ENCODE assay signal across 31 mouse cellular contexts in genomic region chr11:34061740-34062139, GRCm38 (mm10). TPM values are rescaled to one million over a fixed set of nuclear protein-coding genes. Genes with fewer than 3 reads are reported as not detected.
DNase-seq lines count a peak whose midpoint lies in the region; ATAC-seq and TF ChIP-seq lines count a peak whose summit lies in the region.
"Had no signal": no experiment of that assay in that cellular context is flagged by ENCODE, and none has a peak within 500 bp of the region (broad histone marks: within the 10 kb centered on the region; RNA-seq: fewer than 3 reads in every experiment).

No protein-coding gene starts in this region.

- no peaks in the 10 kb centered on the region for H3K27me3 ChIP-seq in liver, postnatal 0 days (ENCODE audit: insufficient read depth, low read length)
- H3K27me3 ChIP-seq in G1E (ENCODE audit: insufficient read depth, low read length) = no peaks in the 10 kb centered on the region
- no peaks in the 10 kb centered on the region for H3K27me3 ChIP-seq in liver, embryonic 11.5 days (replicated peaks; ENCODE audit: control insufficient read depth, insufficient read depth, low read length)
- H3K27me3 ChIP-seq: forebrain, embryonic 15.5 days; limb, embryonic 12.5 days had no signal

- H3K36me3 ChIP-seq in liver, postnatal 0 days (replicated peaks; ENCODE audit: insufficient read depth, low read length) = no peaks in the 10 kb centered on the region
- H3K36me3 ChIP-seq in G1E (replicated peaks) = peaks cover 50% of the 10 kb centered on the region
- H3K36me3 ChIP-seq in liver, embryonic 11.5 days (ENCODE audit: control insufficient read depth, insufficient read depth, low read length) = no peaks in the 10 kb centered on the region
- H3K36me3 ChIP-seq: forebrain, embryonic 15.5 days; limb, embryonic 12.5 days had no signal

- H3K9me3 ChIP-seq in liver, postnatal 0 days (ENCODE audit: low read length) = no peaks in the 10 kb centered on the region
- peaks cover 9% of the 10 kb centered on the region for H3K9me3 ChIP-seq in G1E (replicated peaks)
- H3K9me3 ChIP-seq in liver, embryonic 11.5 days (ENCODE audit: control insufficient read depth, low read length) = no peaks in the 10 kb centered on the region
- H3K9me3 ChIP-seq: forebrain, embryonic 15.5 days; limb, embryonic 12.5 days had no signal

- H3K4me2 ChIP-seq in liver, postnatal 0 days (ENCODE audit: low read depth, low read length) = no peak overlapping the region
- H3K4me2 ChIP-seq in liver, embryonic 11.5 days = no peak overlapping the region
- H3K4me2 ChIP-seq: forebrain, embryonic 15.5 days; limb, embryonic 12.5 days had no signal

- TF ChIP-seq CTCF in liver, postnatal 0 days (IDR thresholded peaks at IDR 0.05; ENCODE audit: low read depth) = no peak
- no peak for TF ChIP-seq CTCF in G1E (IDR thresholded peaks at IDR 0.05; ENCODE audit: low read depth, low read length)

- peaks cover 21% of the 10 kb centered on the region for H3K4me1 ChIP-seq in liver, postnatal 0 days (ENCODE audit: insufficient read depth)
- H3K4me1 ChIP-seq in G1E (ENCODE audit: insufficient read depth, low read depth, low read length) = peaks cover 73% of the 10 kb centered on the region
- peaks cover 18% of the 10 kb centered on the region for H3K4me1 ChIP-seq in liver, embryonic 11.5 days (replicated peaks; ENCODE audit: control insufficient read depth, insufficient read depth, low read length)
- H3K4me1 ChIP-seq: forebrain, embryonic 15.5 days had no signal

- H3K27ac ChIP-seq in liver, postnatal 0 days (ENCODE audit: low read depth) = no peak overlapping the region
- no peak overlapping the region for H3K27ac ChIP-seq in liver, embryonic 11.5 days (ENCODE audit: low read depth, low read length)
- H3K27ac ChIP-seq: forebrain, embryonic 15.5 days; hindbrain, postnatal 0 days; layer of hippocampus, adult 2 months; limb, embryonic 12.5 days; stomach, postnatal 0 days had no signal

- H3K4me3 ChIP-seq in liver, postnatal 0 days (ENCODE audit: low read depth, low read length) = no peak overlapping the region
- no peak overlapping the region for H3K4me3 ChIP-seq in G1E (ENCODE audit: low read depth, low read length)
- H3K4me3 ChIP-seq in liver, embryonic 11.5 days (ENCODE audit: low read depth, low read length) = no peak overlapping the region
- H3K4me3 ChIP-seq: forebrain, embryonic 15.5 days; layer of hippocampus, adult 2 months; limb, embryonic 12.5 days had no signal

- DNase-seq in liver = peak; percentile 27
- DNase-seq in liver, postnatal 0 days = no peak
- peak; percentile 36 for DNase-seq in G1E (ENCODE audit: low spot score)
- no peak for DNase-seq in liver, embryonic 11.5 days (ENCODE audit: low spot score)
- DNase-seq in cerebellum, postnatal 36 days = no peak
- no peak for DNase-seq in spleen, postnatal 14 days (ENCODE audit: low spot score in 2 of 2)
- DNase-seq: adrenal gland, postnatal 14 days; B cell, adult 2 months; cerebellum, adult 8-10 months; gastrocnemius, postnatal 36 days; kidney, adult 9 months; kidney, postnatal 25 days; lung, adult 2 months; lung, postnatal 14 days had no signal

- TF ChIP-seq EP300 in liver, postnatal 0 days (IDR thresholded peaks at IDR 0.05; ENCODE audit: low read depth) = no peak

- H3K9ac ChIP-seq in liver, postnatal 0 days (replicated peaks) = no peak overlapping the region
- H3K9ac ChIP-seq in liver, embryonic 11.5 days (ENCODE audit: low read depth, low read length) = no peak overlapping the region
- H3K9ac ChIP-seq: forebrain, embryonic 15.5 days; limb, embryonic 12.5 days had no signal

- WGBS in liver, postnatal 0 days (ENCODE audit: insufficient replicate concordance) = 22% methylated on average over 6 of the region's 6 CpGs
- 13% methylated on average over 6 of the region's 6 CpGs for WGBS in liver, embryonic 11.5 days

- ATAC-seq in liver, postnatal 0 days = no peak
- peak; percentile 71 for ATAC-seq in G1E (ENCODE audit: extremely low read depth, insufficient number of reproducible peaks, low FRiP score, poor library complexity, severe bottlenecking)
- ATAC-seq in liver, embryonic 11.5 days (replicated peaks; ENCODE audit: low FRiP score) = peak; percentile 61
- ATAC-seq in megakaryocyte progenitor cell, adult 5-6 weeks (replicated peaks; ENCODE audit: poor library complexity) = 0 out of 2 replicates have a peak, but pooled peaks have one; percentile 7
- ATAC-seq: forebrain, embryonic 15.5 days; hindbrain, postnatal 0 days; intestine, embryonic 16.5 days had no signal

RNA-seq across cellular contexts. Expression of gene Lcp2, which starts 15.0 kb away (rescaled TPM):
- polyA plus RNA-seq in liver, postnatal 0 days (2015; fragmentation: Nextera tagmentation; extraction: Ambion mirVana) = 9.8 and 12.3 TPM in 2 replicates
- total RNA-seq in G1E (2014; fragmentation: Nextera tagmentation) (104 and 109 TPM in 2 replicates), G1E (2017) (43.1 and 48.3 TPM in 2 replicates)
- 44.8 and 52.2 TPM in 2 replicates for polyA plus RNA-seq in G1E (2012)
- polyA plus RNA-seq in liver, embryonic 11.5 days (2014; fragmentation: Nextera tagmentation; extraction: Ambion mirVana) = 13.3 and 16.0 TPM in 2 replicates
- 67.6 and 73.6 TPM in 2 replicates for total RNA-seq in megakaryocyte progenitor cell, adult 5-6 weeks (2015)
- 26.1 and 29.5 TPM in 2 replicates for total RNA-seq in megakaryocyte progenitor cell, adult 5-6 weeks (2017)

RNA-seq across cellular contexts. Expression of gene 4930469K13Rik, which starts 36.6 kb away (rescaled TPM):
- polyA plus RNA-seq in liver, postnatal 0 days (2015; fragmentation: Nextera tagmentation; extraction: Ambion mirVana) = not detected in 2 replicates
- total RNA-seq in G1E (2014; fragmentation: Nextera tagmentation) = not detected in 2 replicates
- 0.17 TPM in 1 of 2 replicates, not detected in the other for total RNA-seq in G1E (2017)
- not detected in 2 replicates for polyA plus RNA-seq in G1E (2012)
- not detected in 2 replicates for polyA plus RNA-seq in liver, embryonic 11.5 days (2014; fragmentation: Nextera tagmentation; extraction: Ambion mirVana)
- total RNA-seq in megakaryocyte progenitor cell, adult 5-6 weeks (2015) = not detected in 2 replicates
- total RNA-seq in megakaryocyte progenitor cell, adult 5-6 weeks (2017) = not detected in 2 replicates
- total RNA-seq: adrenal gland, postnatal 14 days; gastrocnemius, adult 18-20 months; gastrocnemius, postnatal 36 days; heart, adult 8-10 months; hematopoietic stem cell, adult 5-6 weeks; layer of hippocampus, adult 2 months; layer of hippocampus, postnatal 25 days; left cerebral cortex, postnatal 10 days; monocyte, adult 5-6 weeks; neutrophil, adult 5-6 weeks had no signal
- polyA plus RNA-seq: forebrain, embryonic 15.5 days; heart, embryonic 16.5 days; limb, embryonic 12.5 days; lung, adult 2 months; small intestine, adult 2 months; stomach, postnatal 0 days; urinary bladder, adult 2 months had no signal

Comparison
In these comparisons a context has a peak if more than half of its experiments do, and no peak if none do; other contexts are left out.
1. DNase-seq: peak in liver (single experiment) and G1E (single experiment); none in liver, postnatal 0 days (single experiment), liver, embryonic 11.5 days (single experiment), cerebellum, postnatal 36 days (0 of 2) and spleen, postnatal 14 days (0 of 2).